Mouse (Mus musculus) MN1 (cell line): Measurements from ENCODE around the gene Mmp23.

Source experiments
- DNase-seq: peaks from one replicate; pipeline ENCODE4 v3.0.0-alpha.2; 2016; ENCODE audit warnings: low spot score

Mmp23 gene

DNA sequence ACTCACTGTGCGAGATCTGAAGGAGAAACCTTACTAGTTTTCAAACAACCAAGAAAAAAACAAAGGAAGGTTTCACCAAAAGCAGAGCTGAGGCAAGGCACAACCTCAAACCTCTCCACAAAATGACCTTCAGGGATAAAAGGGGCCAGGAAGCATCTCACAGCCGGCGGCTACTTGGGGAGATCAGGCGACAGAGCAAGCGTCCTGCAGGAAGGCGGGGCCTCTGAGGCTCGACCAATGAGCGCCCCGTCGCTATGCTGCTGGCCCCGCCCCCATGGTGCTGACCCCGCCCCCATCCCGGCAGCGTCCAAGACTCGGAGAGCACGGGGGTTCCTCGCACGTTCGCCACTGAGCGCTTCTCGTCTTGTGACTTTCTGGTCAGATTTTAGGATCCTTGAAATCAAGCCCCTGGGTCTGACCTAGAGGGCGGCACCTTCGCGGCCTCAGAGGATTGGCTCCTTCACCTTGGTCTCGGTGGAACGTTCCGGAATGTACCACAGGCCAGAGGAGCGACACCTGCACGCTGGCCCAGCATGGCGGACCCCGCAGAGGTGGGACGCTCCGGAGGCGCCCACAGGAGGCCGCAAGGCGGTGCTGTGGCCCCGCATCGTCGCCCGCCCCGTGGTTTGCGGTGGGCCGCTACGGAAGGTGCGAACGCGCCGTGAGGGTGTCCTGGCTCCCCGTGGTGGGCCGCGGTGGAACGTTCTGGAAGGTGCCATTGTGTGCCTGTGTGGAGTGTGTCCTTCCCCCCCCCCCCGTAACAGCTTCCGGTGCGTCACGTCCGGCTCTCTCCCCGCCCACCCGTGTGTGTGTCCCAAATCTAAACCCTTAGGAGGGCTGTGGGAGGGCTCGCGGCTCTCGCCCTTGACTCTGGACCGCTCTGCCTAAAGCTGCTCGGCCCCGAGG is 51.8 kb downstream of the Mmp23 start, which contains the start of gene Slc35e2:
Gene Slc35e2, plus strand, starts transcription at position 326 of the 906 bp plus-strand sequence.
- DNase-seq: peak; percentile 95
